Mouse (Mus musculus) megakaryocyte progenitor cell, adult 5-6 weeks (primary cell): Measurements from ENCODE around the gene Sltm. TPM values are rescaled to one million over a fixed set of nuclear protein-coding genes. Genes with fewer than 3 reads are reported as not detected.
A peak's percentile ranks its signal among the peaks of the same experiment; 100 is the strongest.
"Not testable (repeated sequence)": the region's sequence is repeated elsewhere in the genome, so short reads cannot be mapped to it uniquely, and the experiment has no call there.

ENCODE experiments used
- ATAC-seq: replicated peaks from 2 replicates; pipeline ENCODE4 v1.8.0; 2016; ENCODE audit warnings: mild to moderate bottlenecking, moderate TSS enrichment, inconsistent platforms; ENCODE audit not compliant: poor library complexity
- total RNA-seq, 2 experiments: library from RNA; stranded (forward) in 1 of 2; stranded (reverse) in 1 of 2; fragments of 157-497, 149-512 nt in 1 of 2; fragments of 200-1000 nt in 1 of 2; gene quantifications; 2 replicates each; pipeline versions ENCODE4 v1.2.3 to v1.2.4; 2015 to 2017

Gene Sltm
- total RNA-seq, 2 experiments from 2014 or later = 75.6 to 105 TPM

DNA sequence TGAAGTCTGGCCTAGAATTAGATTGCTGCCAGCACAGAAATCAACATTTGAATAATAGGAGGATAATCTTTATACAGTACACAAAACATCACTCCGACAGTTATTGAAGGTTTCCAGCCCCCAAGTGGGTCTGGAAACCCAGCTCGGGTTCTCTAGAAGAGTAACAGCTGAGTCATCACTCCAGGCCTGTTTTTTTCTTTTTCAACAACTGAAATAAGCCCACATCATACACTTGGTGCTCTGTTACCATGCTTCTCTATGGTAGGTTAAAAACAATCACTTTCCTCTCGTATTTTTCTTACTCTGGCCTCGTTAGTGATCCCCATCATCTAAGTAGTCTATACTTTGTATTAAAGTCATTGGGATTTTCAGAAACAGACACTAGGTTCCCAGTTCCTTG lies 5.8 kb downstream of the Sltm start:
- ATAC-seq = no peak

DNA sequence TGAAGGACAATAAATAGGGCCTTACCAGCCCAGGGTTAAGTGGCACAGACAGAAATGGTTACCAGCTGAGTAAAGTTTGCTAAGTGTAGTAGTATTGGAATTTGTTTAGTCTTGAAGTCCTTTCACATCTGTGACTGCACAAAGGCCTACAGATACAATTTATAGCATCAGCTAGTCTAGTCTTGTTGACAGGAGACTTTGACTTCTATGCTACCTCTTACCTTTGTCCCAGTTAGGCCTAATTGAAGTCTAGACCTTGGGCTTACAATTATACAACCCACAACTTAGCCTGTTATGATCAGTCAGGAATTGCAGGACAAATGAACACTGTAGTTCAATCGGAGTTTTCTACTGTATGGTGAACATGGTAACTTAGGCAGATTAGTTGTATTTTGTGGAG lies 9.0 kb downstream of the Sltm start:
- ATAC-seq = no peak

DNA sequence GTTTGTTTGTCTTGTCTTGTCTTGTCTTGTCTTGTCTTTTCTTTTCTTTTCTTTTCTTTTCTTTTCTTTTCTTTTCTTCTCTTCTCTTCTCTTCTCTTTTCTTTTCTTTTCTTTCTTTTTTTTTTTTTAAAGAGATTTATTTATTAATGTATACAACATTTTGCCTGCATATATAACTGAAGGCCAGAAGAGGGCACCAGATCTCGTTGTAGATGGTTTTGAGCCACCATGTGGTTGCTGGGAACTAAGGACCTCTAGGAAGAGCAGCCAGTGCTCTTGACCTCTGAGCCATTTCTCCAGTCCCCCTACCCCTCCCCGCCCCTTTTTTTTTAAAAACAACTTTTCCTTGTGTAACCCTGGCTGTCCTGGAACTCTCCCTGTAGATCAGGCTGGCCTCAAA lies 9.7 kb downstream of the Sltm start:
- not testable (repeated sequence) for ATAC-seq

DNA sequence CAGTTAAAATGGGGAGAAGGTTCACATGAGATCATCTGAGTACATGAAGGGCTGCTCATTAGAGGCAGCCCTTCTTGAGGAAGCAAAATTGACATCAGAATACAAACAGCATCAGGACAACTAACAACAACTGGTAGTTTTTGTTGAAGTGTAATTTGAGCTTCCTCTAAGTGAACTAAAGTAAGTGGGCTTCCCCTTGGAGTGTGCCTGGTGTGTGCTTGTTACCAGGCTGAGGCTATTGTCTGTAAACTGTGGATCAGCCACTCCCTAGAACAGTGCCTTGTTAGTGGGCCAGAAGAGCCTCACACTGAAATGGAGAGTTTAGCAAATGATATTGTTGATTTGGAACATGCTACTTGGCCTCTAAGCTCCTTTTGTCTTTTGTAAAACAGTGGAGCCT lies 12.9 kb downstream of the Sltm start:
- no peak for ATAC-seq

DNA sequence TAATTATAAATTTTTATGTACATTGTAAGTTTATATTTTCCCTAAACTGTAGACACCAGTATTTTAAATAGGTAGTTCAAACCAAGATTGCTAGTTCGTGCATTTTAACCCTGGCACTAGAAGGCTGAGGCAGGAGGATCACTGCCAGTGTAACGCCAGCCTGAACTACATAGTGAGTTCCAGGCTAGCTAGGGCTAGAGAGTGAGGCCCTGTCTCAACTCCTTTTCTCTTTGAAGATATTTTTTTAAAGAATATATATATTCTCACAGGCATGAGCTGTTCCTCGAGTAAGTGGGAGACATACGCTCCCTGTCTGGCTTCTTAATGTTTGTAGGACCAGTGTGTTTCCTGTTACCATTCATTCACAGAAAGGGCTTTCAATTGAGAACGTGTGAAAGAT lies 14.2 kb downstream of the Sltm start:
- no peak for ATAC-seq

DNA sequence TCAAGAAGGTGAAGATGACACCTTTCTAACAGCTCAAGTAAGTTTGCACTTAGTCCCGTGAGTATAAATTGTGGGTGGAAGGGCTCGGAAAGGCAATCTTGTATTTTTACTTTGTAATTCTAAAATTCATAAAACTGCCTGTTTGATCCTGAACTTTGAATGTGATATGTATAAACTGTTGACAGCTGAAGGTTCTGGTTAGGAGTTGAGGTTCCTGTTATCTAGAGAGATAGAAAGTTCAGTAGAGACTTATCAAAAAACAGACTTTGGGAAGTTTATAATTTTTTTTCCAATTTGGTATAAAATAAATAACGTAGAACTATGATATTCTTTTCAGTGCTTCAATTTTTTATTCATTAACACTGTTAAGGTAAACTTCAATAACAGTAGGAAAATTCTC lies 20.3 kb downstream of the Sltm start:
- no peak for ATAC-seq

DNA sequence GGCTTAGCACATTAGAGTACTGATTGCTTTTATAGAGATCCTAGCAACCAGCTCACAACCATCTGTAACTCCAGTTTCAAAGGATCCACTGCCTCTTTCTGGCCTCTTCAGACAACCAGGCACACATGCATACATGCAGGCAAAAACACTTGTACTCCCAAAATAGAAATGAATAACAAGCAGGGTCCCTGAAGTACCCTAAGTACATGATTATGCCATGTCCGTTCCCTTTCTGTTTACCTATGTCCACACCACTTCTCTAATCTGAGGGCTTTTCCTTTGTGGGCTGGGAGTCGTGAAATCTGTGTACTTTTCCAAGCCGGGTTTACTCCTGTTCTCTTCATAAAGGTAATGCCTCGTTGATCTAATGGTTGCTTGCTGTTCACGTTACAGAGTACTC lies 25.1 kb downstream of the Sltm start:
- no peak for ATAC-seq

DNA sequence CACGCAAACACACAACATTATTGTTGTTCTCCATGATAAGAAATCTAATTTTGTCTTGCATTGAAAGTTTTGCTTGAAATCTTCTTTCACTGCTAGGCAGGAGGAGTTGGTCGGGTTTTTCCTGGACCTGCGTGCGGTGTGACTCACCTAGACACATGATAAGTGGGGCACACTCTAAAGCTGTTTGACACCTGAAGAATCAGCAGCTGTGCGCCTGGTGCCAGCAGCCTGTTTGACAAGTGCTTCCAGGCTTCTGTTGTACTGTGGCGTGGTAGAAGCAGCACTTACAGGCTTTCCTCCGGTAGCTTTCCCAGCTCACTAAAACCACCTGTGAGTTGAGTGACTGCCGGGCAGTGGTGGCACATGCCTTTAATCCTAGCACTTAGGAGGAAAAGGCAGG lies 27.8 kb downstream of the Sltm start:
- ATAC-seq = no peak

DNA sequence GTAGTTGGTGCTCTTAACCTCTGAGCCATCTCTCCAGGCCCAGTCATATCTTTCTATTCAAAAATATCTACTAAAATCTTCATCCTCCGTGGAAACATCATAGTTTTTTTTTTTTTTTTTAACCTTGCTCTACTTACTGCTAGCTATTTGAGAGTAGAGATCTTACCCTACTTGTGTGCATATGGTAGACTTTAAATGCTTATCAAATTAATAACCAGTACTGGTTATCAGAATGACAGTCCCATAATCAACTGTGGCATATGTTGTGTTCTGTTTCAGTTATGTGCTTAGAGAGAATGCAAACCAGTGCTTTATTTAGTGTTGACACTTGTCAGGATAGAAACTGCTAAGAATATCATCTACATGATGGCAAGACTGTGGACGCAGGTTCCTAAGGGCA lies 35.6 kb downstream of the Sltm start:
- peak; percentile 58 for ATAC-seq

DNA sequence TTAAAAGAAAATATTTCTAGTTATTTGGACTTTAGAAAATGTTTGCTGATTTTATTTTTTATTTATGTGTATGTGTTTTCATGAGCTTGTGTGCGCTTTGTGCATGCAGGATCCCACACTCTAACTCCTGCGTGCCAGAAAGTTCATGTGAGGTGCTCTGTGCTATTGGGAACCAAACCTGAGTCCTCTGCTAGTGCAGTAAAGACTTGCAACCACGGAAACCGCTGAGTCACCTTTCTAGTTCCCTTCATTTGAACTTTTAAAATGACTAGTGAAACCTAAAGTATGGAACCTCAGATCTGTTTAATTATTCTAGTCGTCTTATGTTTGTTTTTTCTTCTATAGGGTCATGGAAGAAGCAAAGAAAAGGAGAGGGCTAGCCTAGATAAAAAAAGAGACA lies 38.4 kb downstream of the Sltm start:
- no peak for ATAC-seq

DNA sequence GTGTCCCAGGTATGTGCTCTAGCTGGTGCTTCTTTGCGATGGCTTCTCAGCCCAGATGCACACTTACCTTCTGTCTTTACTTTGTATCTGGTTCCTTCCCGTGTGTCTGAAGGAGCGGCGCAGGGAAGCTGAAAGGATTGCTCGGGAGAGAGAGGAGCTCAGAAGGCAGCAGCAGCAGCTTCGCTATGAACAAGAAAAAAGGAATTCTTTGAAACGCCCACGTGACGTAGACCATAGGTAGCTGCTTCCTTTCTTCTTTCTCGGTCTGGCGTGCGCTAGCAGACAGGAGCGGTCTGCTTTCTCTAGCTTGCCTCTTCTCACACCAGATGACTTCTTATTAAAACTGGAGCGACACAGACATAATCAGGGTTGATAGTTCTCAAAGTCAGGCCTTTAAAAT lies 42.1 kb downstream of the Sltm start:
- no peak for ATAC-seq

DNA sequence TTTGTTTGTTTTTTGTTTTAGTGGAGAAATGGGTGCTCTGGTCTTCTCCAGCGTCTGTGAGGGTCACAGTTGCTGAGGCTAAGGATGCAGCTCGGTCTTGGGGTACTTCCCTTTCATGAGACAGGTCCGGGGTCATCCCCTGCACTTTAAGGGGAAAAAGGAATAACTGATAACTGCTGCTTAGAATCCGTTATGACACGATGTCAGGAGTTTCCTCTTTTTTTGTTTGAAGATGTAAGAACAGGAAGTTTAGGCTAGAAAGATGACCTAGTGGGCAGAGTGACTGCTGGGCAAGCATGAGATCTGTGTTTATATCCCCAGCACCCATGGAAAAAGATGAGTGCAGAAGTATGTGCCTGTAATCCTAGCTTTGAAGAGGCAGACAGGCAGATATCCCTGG lies 42.6 kb downstream of the Sltm start:
- ATAC-seq = peak; percentile 89

DNA sequence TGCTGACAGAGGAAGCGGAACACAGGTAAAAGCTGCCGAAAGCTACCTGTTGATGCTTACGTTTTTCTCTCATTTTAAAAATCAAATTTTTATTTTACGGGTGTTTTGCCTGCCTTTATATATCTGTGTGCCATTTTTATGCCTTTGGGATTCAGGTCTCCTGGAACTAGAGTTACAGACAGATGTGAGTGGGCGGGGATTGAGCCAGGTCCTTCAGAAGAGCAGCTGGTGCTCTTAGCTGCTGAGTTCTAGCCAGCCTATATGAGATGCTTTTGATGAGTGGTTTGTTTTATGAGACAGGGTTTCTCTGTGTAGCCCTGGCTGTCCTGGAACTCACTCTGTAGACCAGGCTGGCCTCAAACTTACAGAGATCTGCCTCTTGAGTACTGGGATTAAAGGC lies 44.6 kb downstream of the Sltm start:
- ATAC-seq = no peak

DNA sequence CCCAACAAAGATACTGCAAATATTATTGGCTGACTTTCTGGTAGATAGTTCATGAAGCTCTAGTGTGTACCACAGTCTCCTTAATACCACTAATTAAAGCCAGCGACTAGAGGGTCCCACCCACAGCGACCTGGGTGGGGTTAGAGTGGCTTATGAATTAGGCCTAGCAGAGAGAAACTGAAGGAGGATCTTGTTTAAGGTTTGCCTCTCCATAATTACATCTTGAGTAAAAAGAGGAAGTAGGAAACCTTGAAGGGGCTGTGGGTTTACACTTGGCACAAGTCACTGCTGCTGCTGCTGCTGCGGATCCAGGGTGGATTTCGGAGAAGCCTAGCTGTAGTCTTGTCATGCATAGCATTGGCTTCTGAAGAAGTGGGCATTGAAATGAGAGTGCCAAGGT lies 48.2 kb downstream of the Sltm start:
- ATAC-seq = peak; percentile 87

DNA sequence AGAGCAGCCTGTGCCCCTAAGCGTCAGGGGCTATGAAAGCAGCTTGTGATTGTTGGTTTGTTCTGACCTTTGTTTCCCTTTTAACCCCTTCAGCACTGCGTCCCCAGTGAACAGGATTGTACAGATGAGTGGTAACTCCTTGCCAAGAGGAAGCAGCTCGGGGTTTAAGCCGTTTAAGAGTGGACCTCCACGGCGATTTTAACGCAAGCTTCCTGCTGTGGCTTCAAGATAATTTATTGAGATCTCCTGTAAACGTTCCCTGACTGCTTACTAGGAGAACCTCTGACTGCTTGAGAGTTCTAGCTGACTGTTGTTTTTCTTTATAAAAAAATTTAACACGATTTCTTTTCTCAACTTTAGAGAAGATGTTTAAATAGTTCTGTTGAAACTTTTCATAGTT lies 48.9 kb downstream of the Sltm start:
- no peak for ATAC-seq

DNA sequence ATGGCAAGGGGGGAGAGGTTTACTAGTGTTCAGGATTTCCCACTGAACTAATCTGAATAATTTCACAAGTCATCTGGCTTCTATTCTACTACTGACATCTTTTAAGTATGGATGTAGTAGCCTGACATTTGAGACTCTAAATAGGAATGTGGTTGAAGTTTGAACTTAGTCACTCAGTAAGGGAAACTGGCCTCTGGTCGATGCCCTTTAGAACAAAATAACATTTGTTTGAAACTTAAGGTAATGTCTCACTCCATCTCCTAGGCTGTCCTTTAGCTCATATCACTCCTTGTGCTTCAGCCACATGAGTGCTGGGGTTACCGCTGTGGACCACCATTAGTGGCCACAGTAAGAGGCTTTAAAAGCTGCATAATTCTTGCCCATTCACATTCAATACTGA lies 55.7 kb downstream of the Sltm start:
- no peak for ATAC-seq

DNA sequence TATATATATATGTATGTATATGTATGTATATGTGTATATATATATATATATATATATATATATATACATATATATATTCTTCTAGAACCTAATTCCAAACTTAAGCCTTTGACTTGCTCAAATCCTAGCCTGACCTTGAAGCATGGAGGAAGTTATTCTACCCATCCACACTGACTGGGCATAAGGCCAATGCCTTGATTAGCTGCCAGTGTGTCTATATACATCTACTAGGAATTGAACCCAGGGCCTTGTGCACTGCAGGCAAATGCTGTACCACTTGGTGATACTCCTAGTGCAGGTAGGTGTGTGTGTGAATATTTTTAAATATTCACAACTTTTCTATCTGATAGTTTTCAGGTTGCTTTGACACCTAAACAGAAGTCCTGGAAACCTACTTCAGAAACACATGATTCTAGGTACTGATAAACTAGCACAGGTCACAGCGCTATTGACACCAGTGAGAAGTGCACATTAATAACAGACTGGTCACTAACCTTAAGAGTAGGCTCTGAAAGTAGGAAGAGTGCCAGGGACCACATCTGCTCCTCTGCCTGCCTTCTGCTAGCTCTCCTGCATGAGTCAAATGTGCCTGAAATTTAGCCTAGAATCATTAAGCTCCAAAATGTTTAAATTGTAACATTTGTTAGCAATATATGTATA lies 59.8 kb downstream of the Sltm start:
- ATAC-seq = no peak

DNA sequence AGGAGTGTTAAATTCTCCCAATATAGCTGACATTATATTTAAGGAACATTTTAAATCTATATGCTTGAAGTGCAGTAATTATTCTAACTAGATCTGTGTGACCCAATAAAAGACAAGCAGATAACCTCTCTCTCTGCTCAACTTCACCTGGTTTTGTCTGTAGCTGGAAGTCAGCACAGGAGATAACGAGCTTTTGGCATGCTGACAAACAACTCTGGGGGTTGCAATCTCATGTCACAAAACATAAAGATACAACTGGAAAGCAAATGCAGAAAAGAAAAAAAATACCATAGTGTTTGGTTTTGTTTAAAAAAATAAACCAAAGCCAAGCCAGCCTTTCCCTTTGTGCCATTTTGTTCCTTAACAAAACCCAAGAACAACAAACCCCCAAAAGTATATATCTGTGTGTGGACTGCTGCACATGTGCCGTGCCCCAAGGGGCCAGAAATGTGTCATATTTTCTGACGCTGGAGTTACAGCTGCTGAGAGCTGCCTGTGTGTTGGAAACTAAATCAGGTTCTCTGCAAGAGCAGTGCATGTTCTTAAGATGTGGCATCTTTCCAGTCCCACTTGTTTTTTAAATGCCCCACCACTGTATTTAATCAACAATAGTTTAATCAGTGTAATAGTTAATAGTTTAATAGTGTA lies 68.6 kb downstream of the Sltm start:
- ATAC-seq = no peak

DNA sequence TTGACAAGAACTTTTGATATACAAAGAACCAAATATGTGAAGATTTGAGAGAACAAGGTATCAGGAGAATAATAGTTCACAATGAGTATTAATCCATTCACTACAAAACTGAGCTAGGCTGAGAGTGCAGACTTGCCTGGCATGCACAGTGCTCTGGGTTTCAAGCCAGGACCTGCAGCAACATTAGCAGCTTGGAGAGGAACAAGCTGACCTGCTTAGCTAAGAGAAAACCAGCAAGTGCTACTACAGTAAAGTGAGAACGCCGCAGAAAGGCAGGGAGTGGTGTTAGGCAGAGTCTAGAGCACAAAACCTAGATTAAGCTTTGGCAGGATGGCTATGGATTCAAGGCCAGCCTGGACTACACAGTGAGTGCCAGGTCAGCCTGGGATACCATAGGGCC lies 87.2 kb downstream of the Sltm start:
- ATAC-seq = no peak

DNA sequence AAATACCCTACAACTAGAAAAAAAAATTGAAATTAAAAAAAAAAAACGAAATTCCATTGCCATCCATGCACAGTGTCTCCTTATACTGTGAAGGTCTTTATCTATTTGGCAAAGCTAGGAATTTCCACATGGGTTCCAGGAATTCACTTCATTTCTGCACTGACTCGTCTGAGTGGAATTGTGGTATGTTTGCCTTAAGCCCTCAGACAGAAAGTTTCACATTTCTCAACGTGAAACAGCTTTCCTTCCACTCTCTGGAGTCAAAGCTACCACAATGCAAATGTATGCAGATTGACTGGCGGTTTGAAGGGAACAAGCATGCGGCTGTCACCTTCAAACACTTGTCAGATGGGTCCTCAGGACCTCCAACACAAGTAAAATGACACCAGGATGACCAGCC lies 89.1 kb downstream of the Sltm start:
- ATAC-seq = no peak

DNA sequence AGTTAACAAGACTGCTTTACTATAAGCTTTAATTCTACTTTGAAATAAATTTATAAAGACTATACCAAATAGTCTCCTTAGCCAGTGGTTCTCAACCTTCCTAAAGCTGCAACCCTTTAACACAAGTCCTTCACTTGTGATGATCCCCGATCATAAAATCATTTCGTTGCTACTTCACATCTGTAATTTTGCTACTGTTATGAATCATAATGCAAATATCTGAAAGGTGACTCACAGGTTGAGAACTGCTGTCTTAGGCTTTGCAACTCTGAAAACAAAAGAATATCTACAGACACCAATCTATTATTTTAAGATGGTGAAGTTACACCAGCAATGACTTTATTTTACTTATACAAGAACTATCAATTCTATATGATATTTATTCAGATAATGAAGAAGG lies 94.2 kb downstream of the Sltm start:
- no peak for ATAC-seq
